In genomic region chr19:58435877-58436276, GRCm38 (mm10) we compare ENCODE assay signal across 18 mouse cellular contexts.
"Had no signal": no experiment of that assay in that cellular context is flagged by ENCODE, and none has a peak within 500 bp of the region (broad histone marks: within the 10 kb centered on the region; RNA-seq: fewer than 3 reads in every experiment).

No protein-coding gene starts in this region.

- H3K36me3 ChIP-seq: midbrain, embryonic 10.5 days; midbrain, embryonic 12.5 days; neural tube, embryonic 13.5 days; neural tube, embryonic 15.5 days had no signal

- ATAC-seq: midbrain, embryonic 16.5 days had no signal

- H3K9ac ChIP-seq: lung, embryonic 14.5 days; midbrain, embryonic 12.5 days; neural tube, embryonic 13.5 days; neural tube, embryonic 15.5 days had no signal

- H3K4me3 ChIP-seq: midbrain, embryonic 10.5 days; midbrain, embryonic 12.5 days; myocyte; neural tube, embryonic 13.5 days; neural tube, embryonic 15.5 days had no signal

- H3K27ac ChIP-seq: midbrain, embryonic 10.5 days; midbrain, embryonic 12.5 days; neural tube, embryonic 13.5 days; neural tube, embryonic 15.5 days had no signal

- H3K9me3 ChIP-seq: midbrain, embryonic 10.5 days; midbrain, embryonic 12.5 days; neural tube, embryonic 13.5 days; neural tube, embryonic 15.5 days had no signal

- H3K4me2 ChIP-seq: lung, embryonic 14.5 days; midbrain, embryonic 12.5 days; neural tube, embryonic 13.5 days; neural tube, embryonic 15.5 days had no signal

- DNase-seq: lung, embryonic 14.5 days; lung, postnatal 10 days; lung, postnatal 4 days; midbrain, embryonic 14.5 days; retina, postnatal 1 day; right cerebral cortex, adult 18-20 months; right cerebral cortex, postnatal 25 days; right cerebral cortex, postnatal 4 days; spleen, adult 18-20 months; thymus, adult 18-20 months; thymus, postnatal 14 days; thymus, postnatal 36 days had no signal

- H3K27me3 ChIP-seq: neural tube, embryonic 13.5 days; neural tube, embryonic 15.5 days had no signal
